Mouse (Mus musculus) liver, embryonic 14.5 days (tissue): ENCODE results near the gene Gpr137b. TPM values are rescaled to one million over a fixed set of nuclear protein-coding genes. Genes with fewer than 3 reads are reported as not detected.
A peak's percentile ranks its signal among the peaks of the same experiment; 100 is the strongest.
"Not testable (repeated sequence)": the region's sequence is repeated elsewhere in the genome, so short reads cannot be mapped to it uniquely, and the experiment has no call there.

Source experiments
- ATAC-seq: fragments of 200-750 bp; cut with Nextera tagmentation; 2 replicates; pipeline ENCODE4 v1.8.0; 2017; ENCODE audit warnings: moderate number of reproducible peaks, mild to moderate bottlenecking, moderate library complexity; ENCODE audit not compliant: insufficient read depth
- DNase-seq, 3 experiments: peaks; one replicate each; pipeline ENCODE4 v3.0.0-alpha.2; 2012 to 2013; ENCODE audit warnings: low read depth in 3 of 3, low spot score in 3 of 3
- H3K27ac ChIP-seq: fragments of 300-500 bp; sonication (generic); 2 replicates; pipeline ENCODE4 v1.5.1; 2014; ENCODE audit warnings: moderate library complexity, mild to moderate bottlenecking, control low read depth, inconsistent platforms
- H3K27me3 ChIP-seq: fragments of 300-500 bp; sonication (generic); 2 replicates; pipeline ENCODE4 v1.6.1; 2014; ENCODE audit warnings: mild to moderate bottlenecking, low read length, moderate library complexity; ENCODE audit not compliant: control insufficient read depth, insufficient read depth
- H3K36me3 ChIP-seq: fragments of 300-500 bp; sonication (generic); replicated peaks from 2 replicates; pipeline ENCODE4 v1.6.1; 2014; ENCODE audit warnings: low read depth; ENCODE audit not compliant: control insufficient read depth, insufficient read depth
- H3K4me1 ChIP-seq, 2 experiments: fragments of 200-500 bp in 1 of 2; fragments of 300-500 bp in 1 of 2; sonication (generic) in 1 of 2; replicated peaks; 2 replicates each; pipeline ENCODE4 v1.6.1; 2012 to 2014; ENCODE audit warnings: antibody characterized with exemption in 1 of 2, inconsistent platforms in 1 of 2, low read length in 1 of 2; ENCODE audit not compliant: control insufficient read depth in 2 of 2, insufficient read depth in 2 of 2
- H3K4me2 ChIP-seq: fragments of 300-500 bp; sonication (generic); 2 replicates; pipeline ENCODE4 v1.6.1; 2014; ENCODE audit warnings: low read depth, mild to moderate bottlenecking, control low read depth, moderate library complexity
- H3K4me3 ChIP-seq, 2 experiments: fragments of 200-500 bp in 1 of 2; fragments of 300-500 bp in 1 of 2; sonication (generic) in 1 of 2; 2 replicates each; pipeline ENCODE4 v1.5.1; 2012 to 2014; ENCODE audit warnings: low read depth in 2 of 2, low read length in 2 of 2, mild to moderate bottlenecking in 2 of 2, control low read depth in 1 of 2, inconsistent platforms in 1 of 2, moderate library complexity in 1 of 2; ENCODE audit not compliant: insufficient read depth in 1 of 2
- H3K9ac ChIP-seq: fragments of 300-500 bp; sonication (generic); replicated peaks from 2 replicates; pipeline ENCODE4 v1.6.1; 2014; ENCODE audit warnings: mild to moderate bottlenecking, control low read depth, moderate library complexity
- H3K9me3 ChIP-seq: fragments of 300-500 bp; sonication (generic); 2 replicates; pipeline ENCODE4 v1.6.1; 2016; ENCODE audit warnings: low read length, mixed read lengths; ENCODE audit not compliant: control insufficient read depth
- CTCF ChIP-seq: IDR thresholded peaks from 2 replicates; pipeline ENCODE4 v1.5.1; 2016; ENCODE audit warnings: antibody characterized with exemption, low read depth, control low read depth
- EP300 ChIP-seq: IDR thresholded peaks from 2 replicates; pipeline ENCODE4 v1.6.1; 2016; ENCODE audit warnings: antibody characterized with exemption, low read depth
- WGBS: fragments of 180-500 bp; shearing (Covaris S2); extraction: QIAGEN DNeasy Blood & Tissue Kit; methylation state at CpG from one replicate; pipeline ENCODE4 v1.1.7; 2014; ENCODE audit not compliant: insufficient replicate concordance; 5-methylcytosine and 5-hydroxymethylcytosine counted together
- polyA plus RNA-seq, 2 experiments: library from polyadenylated mRNA; depleted of rRNA in 1 of 2; stranded (reverse) in 1 of 2; unstranded in 1 of 2; fragments of >200 nt; fragmentation: Nextera tagmentation in 1 of 2; extraction: Ambion mirVana in 1 of 2; gene quantifications; 2 replicates each; pipeline versions ENCODE4 v1.2.1 to v1.2.3; 2012 to 2014

Gpr137b gene
- polyA plus RNA-seq, 2 experiments: 2.0 to 2.5 TPM

- Histone ChIP-seq H3K9me3 (no peaks in the 10 kb centered on the region), H3K9ac (no peak overlapping the region), H3K4me3 (no peak overlapping the region), H3K36me3 (no peaks in the 10 kb centered on the region), H3K4me2 (no peak overlapping the region), H3K27ac (no peak overlapping the region), H3K27me3 (no peaks in the 10 kb centered on the region), H3K4me1 (no peaks in the 10 kb centered on the region)
- 58% methylated on average over 4 of the region's 4 CpGs for WGBS
- TF ChIP-seq CTCF (peak; percentile 64), EP300 (no peak)
- DNase-seq: peak; percentile 4 to 39 (median 30)
- ATAC-seq: no peak
Observed at GRCm38 (mm10) chr13:13349288-13349687, 44.5 kb downstream of the Gpr137b start.

- not testable (repeated sequence) for H3K4me1 ChIP-seq, H3K4me2 ChIP-seq, DNase-seq, H3K27me3 ChIP-seq, H3K36me3 ChIP-seq, ATAC-seq, H3K4me3 ChIP-seq, H3K27ac ChIP-seq, H3K9me3 ChIP-seq, H3K9ac ChIP-seq
- 35% methylated on average over 12 of the region's 12 CpGs for WGBS
Observed at GRCm38 (mm10) chr13:13347634-13348412, 46.0 kb downstream of the Gpr137b start.

GRCm38 (mm10) chr13:13337361-13337760, 56.5 kb downstream of the Gpr137b start:
- not testable (repeated sequence) for H3K4me1 ChIP-seq, H3K27me3 ChIP-seq, H3K9me3 ChIP-seq, H3K4me3 ChIP-seq, H3K9ac ChIP-seq, H3K36me3 ChIP-seq, DNase-seq, H3K27ac ChIP-seq, H3K4me2 ChIP-seq, ATAC-seq
- 88% methylated on average over 6 of the region's 8 CpGs for WGBS

GRCm38 (mm10) chr13:13328876-13329275, 64.9 kb downstream of the Gpr137b start:
- Histone ChIP-seq H3K4me3 (no peak overlapping the region), H3K9me3 (no peaks in the 10 kb centered on the region), H3K4me1 (no peaks in the 10 kb centered on the region), H3K4me2 (no peak overlapping the region), H3K27me3 (no peaks in the 10 kb centered on the region), H3K36me3 (no peaks in the 10 kb centered on the region), H3K27ac (no peak overlapping the region), H3K9ac (no peak overlapping the region)
- WGBS: 3% methylated on average over 2 of the region's 2 CpGs
- peak; percentile 22 to 31 (median 25) for DNase-seq
- TF ChIP-seq CTCF (peak; percentile 77), EP300 (no peak)
- ATAC-seq: no peak

Other genes with a start within 250 kb of the Gpr137b start
- gene Prl2c5, start 211.3 kb downstream of the Gpr137b start, polyA plus RNA-seq (2012; rRNA removed): not detected in 2 replicates
- not detected in 2 replicates for gene Prl2c5, start 211.3 kb downstream of the Gpr137b start, polyA plus RNA-seq (2014; fragmentation: Nextera tagmentation; extraction: Ambion mirVana)
- gene Nid1, start 43.5 kb upstream of the Gpr137b start, polyA plus RNA-seq (2012; rRNA removed): 18.2 and 18.3 TPM in 2 replicates
- gene Nid1, start 43.5 kb upstream of the Gpr137b start, polyA plus RNA-seq (2014; fragmentation: Nextera tagmentation; extraction: Ambion mirVana): 16.9 and 22.7 TPM in 2 replicates
- gene Lyst, start 196.4 kb upstream of the Gpr137b start, polyA plus RNA-seq (2012; rRNA removed): 1.4 and 1.8 TPM in 2 replicates
- 2.1 and 2.3 TPM in 2 replicates for gene Lyst, start 196.4 kb upstream of the Gpr137b start, polyA plus RNA-seq (2014; fragmentation: Nextera tagmentation; extraction: Ambion mirVana)